Mouse (Mus musculus) adrenal gland, adult 2 months (tissue): ENCODE data around the gene Eif4h. TPM values are rescaled to one million over a fixed set of nuclear protein-coding genes. Genes with fewer than 3 reads are reported as not detected.
"Not testable (repeated sequence)": the region's sequence is repeated elsewhere in the genome, so short reads cannot be mapped to it uniquely, and the experiment has no call there.

Experiments used
- DNase-seq: peaks from one replicate; pipeline ENCODE4 v3.0.0; 2021
- polyA plus RNA-seq: library from polyadenylated mRNA; depleted of rRNA; stranded (reverse); fragments of >200 nt; gene quantifications from 2 replicates; pipeline ENCODE4 v1.2.3, GENCODE M21; 2012
- total RNA-seq, 2 experiments: library from RNA; stranded (reverse); gene quantifications; 2 replicates each; pipeline ENCODE4 v1.2.3; 2021

Eif4h gene
- total and polyA plus RNA-seq, 3 experiments = 212 to 252 (median 243) TPM

GRCm38 (mm10) chr5:134648976-134649375, 9.7 kb upstream of the Eif4h start:
- DNase-seq = not testable (repeated sequence)

DNA sequence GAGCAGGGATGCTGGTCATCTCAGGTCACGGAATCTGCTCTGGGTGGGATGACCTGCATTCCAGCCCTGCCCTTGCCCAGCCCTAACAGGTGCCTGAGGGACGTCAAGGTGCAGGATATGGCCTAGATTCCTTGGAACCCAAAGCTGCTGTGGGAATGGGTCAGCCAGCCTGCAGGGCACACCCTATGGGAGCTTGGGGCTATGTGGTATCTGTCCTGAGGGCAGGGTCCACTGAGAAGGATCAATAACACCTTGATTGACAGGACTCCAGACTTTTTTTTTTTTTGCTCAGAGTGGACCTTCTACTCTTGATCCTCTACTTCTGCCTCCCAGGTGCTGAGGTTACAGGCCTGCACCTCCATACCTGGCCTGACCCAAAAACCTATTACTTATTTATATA, 8.1 kb upstream of the Eif4h start:
- DNase-seq = no peak

- no peak for DNase-seq
Observed at GRCm38 (mm10) chr5:134646461-134646860, 7.2 kb upstream of the Eif4h start.

DNA sequence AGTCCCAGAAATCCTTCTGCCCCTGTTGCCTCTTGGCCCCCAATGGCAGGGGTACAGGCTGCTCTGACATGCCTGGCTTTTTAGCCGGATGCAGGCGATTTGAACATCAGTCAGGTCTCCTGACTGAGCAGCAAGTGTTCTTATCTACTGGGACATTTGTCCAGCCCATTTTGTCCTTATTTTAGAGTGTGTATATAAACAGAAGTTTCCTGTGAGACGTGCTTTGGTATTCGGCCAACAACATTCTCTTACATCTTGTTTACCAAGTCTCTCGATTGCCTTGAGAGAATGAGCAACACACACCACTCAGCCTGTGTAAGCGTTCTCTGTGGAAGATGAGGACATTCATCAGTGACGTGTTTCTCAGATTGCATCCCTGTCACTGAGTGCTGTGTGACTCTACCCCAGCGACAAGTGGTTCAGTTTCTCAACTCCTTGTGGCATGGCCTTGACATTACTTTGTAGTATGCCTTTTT, 5.4 kb upstream of the Eif4h start:
- peak; percentile 74 for DNase-seq

GRCm38 (mm10) chr5:134644121-134644520, 4.8 kb upstream of the Eif4h start:
- no peak for DNase-seq

GRCm38 (mm10) chr5:134640371-134640770, 1.1 kb upstream of the Eif4h start:
- no peak for DNase-seq

DNA sequence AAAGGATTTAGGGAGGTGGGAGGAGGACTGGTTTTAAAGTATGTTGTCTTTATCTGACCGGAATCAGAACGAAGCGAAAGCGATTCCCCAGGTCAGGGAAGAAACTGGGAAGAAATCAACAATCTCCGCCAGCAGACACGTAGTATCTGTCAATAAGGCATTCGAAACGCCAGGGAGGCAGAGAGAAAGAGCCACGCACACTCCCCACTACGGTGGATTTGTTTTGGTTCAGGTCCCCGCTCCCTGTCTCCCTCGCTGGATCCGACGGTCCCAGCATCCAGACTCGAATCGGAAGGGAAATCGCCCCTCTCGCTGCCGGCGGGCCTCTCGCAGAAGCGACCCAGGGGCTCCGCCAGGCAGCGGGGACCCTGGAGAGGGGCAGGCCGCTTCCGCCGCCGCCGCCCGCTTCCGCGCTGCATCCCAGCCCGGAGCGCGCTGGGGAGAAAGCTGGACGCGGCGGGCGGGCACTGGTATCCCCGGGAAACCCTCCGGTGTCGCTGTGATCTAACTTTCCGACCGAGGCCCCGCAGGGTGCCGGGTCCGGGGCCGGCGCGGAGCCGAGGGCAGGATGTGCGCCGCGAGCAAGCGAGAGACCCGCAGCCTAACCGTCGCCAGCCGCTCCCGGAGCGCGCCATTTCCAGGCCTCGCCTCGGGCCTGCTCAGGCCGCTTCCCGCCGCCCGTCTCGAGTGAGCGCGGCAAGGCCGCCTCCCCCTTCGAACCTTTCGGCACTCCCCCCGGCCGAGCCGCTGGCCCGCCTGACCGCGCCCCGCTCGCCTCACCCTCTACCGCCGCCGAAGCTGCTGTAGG, 625 bp downstream of the Eif4h start:
- DNase-seq = no peak

DNA sequence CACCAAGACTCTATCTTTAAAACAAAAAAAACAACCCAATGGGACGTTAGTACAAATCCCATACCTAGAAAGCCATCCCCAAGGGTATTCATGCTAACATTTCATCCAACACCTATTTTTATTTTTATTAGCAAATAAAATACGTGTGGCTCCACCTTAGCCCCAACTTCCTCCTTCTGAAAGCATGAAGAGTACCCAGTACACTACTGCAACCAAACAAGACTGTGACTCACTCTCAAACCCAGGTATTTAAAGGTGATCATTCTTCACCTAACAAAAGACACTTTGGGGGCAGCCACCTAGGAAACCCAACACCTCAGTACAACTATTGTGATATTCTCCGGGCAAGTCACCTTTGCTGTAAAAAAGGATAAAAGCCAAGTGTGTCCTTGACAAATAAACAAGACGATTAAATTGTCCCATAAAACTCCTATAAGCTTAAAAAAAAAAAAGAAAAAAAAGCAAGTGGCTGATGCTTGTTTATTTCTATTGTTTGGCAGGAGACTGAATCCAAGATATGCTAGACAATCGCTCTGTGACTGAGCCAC, 1.4 kb downstream of the Eif4h start:
- DNase-seq = no peak

DNA sequence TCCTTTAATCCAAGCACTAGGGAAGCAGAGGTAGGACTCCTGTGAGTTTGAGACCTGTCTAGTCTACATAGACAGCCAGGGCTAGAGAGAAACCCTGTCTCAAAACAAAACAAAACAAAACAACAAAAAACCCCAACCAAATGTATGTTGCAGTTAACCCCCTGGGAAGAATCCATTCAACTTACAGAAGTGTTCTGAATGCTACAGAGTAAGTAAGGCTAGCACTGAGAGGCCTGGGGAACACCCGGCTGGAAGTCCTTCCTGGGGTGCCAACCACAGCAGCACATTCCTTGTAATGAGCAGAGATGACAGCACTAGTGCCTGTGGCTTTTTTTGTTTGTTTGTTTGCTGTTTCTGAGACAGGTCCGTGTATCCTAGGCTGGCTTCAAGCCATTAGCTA, 6.4 kb downstream of the Eif4h start:
- DNase-seq = no peak

DNA sequence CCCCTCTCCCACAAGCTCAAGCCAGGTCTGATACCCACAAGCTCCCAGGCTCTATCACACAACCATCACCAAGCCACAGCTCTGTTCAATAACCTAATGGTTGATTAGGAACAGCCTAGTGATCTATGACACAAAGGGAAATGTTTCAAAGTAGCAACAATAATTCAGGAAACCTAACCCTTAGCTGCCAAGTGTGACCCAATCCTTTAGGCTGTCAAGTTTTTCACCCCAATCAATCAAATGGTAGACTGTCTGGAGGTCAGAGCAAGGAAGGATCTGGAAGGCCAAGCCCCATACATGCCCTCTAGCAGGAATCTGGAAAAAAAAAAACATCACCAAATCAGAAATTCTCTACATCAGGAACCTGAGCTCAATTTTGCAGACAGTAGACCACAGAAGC, 8.5 kb downstream of the Eif4h start:
- peak; percentile 55 for DNase-seq

- DNase-seq = no peak
Observed at GRCm38 (mm10) chr5:134629508-134629907, 9.8 kb downstream of the Eif4h start.

- no peak for DNase-seq
Observed at GRCm38 (mm10) chr5:134622069-134622468, 17.2 kb downstream of the Eif4h start.

DNA sequence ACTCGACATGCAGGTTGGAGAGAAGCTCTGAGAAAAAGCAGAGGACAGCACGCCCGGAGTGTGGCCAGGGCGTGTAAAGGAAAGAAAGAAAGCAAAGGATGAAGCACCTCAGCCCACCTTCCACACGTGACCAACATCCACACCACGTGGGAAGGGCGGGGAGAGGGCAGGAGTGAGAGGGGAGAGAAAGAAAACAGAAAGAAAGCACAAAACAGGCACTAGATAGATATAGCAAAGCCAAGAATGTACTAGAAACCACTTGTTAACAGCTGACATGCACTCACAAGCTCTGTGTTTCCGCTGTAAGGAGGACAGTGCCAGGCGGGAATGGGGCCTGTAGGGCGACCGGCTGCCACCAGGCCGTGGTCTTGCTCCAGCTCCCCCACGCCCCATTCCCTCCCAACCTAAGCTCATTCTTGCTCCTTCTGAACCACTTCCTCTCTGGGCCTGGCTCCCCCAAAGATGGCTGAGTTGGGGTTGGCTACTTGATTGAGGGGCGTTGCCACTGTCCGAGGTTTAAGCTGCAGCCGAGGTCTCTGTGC, 18.1 kb downstream of the Eif4h start:
- no peak for DNase-seq

DNA sequence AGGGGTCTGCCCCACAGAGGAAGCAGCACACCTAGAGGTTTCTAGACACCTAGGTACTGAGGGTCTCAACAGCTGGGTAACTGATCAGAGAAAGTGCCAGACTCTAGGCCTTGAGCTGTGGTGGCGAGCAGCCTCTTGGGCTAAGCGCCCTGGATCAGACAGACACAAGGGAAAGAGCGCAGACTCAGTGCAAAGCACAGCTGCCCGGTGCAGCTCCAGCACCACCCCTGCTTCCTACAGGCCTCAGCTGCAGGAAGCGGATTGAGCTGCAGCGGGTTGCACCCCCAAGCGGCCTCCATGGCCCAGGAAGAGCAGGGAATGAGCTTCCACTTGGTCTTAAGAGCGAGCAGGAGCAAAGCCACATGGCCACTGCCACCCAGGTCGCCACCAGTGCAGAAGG, 18.8 kb downstream of the Eif4h start:
- no peak for DNase-seq

DNA sequence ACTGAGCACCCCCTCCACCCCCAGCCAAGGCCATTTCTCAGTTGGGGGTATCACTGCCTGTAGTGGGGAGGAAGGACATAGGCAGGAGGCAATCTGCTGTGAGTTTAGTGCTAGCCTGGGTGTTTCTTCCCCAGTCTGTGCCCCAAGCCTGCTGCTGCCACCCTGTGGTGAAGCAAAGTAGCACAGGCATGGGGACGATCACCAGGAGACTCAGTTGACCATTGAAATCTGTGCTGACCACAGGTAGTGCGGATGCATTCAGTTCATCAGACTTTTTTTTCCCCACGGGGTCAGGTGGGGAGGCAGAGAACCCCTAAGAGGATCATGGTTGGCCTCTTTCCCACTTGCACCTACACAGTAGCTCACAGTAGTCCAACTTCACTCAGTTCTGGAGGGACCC, 22.2 kb downstream of the Eif4h start:
- peak; percentile 78 for DNase-seq

DNA sequence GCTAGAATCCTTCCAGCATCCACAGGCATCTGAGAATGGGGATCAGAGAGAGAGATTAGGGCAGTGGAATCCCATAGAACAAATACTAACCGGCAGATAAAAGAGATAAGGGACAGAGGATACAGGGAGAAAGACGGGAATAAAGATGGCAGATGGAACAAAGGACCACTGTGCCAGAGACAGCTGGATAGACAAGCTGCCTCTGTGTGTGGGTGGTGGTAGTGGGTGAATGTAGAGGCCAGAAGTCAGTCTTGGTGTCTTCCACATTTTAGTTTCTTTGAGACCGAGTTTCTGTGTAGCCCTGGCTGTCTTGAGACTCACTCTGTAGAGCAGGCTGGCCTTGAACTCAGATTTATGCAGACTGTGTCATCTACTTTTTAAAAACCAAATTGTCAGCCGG, 23.5 kb downstream of the Eif4h start:
- DNase-seq = no peak

DNA sequence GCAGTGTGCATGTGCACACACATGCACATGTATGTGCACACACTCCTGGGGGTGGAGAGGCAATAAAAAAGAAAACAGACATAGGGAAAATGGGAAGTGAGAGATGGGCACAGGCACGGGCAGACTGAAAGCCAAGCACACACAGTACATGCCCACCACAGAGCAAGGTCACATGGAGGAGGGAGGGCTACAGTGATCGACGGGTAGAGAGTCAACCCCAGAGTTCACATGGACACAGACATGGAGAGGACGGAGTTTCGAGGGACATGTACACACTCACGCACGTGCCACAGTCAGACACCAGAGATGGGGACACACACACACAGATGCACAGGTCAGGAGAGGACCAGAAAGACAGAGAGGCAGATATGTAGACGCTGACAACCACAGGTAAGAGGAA, 23.9 kb downstream of the Eif4h start:
- no peak for DNase-seq

DNA sequence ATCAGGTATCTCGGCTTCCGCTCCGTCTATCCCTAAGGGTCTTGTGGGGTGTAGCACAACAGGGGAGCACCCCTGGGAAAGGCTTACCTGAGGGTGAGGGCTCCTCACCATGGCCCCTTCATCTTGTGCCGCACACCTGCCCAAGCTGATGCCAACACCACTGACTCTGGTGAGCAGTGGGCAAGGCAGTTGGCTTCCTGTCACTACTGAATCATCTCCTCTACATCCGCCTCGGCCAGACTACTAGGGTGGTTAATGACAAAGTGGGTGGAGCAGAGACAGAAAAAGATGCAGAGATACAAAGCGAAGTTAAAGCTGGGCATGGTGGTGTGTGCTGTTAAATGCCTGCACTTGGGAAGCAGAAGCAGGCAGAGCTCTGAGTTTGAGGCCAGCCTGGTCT, 24.5 kb downstream of the Eif4h start, which contains the start of gene Lat2:
TSS of gene Lat2 (minus strand) at position 224 of the 400 bp plus-strand sequence.
- DNase-seq = no peak

GRCm38 (mm10) chr5:134614296-134614695, 25.0 kb downstream of the Eif4h start:
- DNase-seq = no peak

- DNase-seq = no peak
Observed at GRCm38 (mm10) chr5:134613727-134614126, 25.6 kb downstream of the Eif4h start.

DNA sequence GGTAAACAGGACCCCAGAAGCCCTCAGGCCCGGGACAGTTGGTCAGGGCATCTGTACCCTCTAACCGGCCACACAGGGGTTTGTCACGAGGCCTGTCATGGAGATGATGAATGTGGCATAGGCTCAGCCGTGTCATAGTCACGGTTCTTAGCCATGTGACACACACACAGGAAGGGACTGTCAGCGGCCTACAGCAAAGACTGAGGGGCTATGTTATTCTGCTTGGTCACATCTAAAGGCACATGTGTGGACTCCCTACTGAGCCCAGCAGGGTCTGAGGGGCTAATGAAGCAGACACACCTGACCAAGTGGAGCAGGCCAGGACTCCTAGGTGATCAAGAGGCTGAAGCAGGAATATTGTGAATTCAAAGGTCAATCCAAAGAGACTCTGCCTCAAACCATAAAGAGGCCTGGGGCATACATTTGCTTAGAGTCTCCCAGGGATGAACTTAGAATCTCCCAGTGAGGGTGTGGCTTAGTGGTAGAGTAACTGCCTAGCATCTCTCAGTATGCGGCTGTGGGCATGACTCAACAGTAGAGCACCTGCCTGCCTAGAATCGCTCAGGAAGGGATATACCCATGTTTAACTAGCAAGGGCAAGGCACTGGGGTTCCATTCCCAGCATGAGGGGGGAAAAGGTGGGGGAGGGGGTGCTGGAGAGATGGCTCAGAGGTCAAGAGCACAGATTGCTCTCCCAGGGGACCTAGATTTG, 27.3 kb downstream of the Eif4h start:
- DNase-seq = no peak

DNA sequence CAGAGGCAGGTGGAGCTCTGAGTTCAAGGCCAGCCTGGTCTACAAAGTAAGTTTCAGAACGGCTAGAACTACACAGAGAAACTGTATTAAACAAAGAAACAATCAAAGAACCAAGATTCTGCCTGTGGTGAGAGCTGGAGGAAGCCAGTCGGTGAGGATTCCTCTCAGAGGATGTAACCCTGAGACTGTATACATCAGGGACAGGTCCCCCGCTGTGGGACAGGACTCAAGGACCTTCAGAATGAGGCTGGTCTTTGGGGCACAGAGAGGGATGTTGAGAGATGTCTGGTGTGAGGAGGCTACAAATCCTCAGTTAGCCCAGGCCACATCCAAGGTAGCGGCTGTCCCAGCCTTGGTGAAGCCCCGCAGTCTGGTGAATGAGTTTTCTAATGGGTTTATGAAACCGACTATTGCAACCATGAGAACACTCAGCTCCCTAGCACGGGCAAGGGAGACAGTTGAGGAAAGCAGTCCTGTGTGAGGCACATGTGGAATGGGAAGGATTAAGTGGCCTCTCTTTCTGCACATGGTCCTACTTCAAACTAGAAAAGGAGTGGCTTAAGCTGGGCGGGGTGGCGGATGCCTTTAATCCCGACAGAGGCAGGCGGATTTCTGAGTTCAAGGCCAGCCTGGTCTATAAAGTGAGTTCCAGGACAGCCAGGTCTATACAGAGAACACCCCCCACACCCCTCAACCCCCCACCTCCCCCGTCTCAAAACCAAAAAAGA, 29.2 kb downstream of the Eif4h start:
- no peak for DNase-seq
